Mouse (Mus musculus): Measurements from ENCODE around the gene Upk3bl. TPM values are rescaled to one million over a fixed set of nuclear protein-coding genes. Genes with fewer than 3 reads are reported as not detected.

Upk3bl gene
- polyA plus RNA-seq (2015; fragmentation: Nextera tagmentation; extraction: Ambion mirVana): not detected in 2 replicates

GRCm38 (mm10) chr5:136054301-136055077, at the start of gene Upk3bl:
Gene Upk3bl, plus strand, starts transcription at chr5:136054492.
- no peak within 1 kb of the TSS for H3K4me2 ChIP-seq (replicated peaks)
- no peak for ATAC-seq
- no peaks in the 10 kb centered on the region; the same call in 1 of the 2 replicates for H3K27me3 ChIP-seq
- WGBS: 92% methylated on average over 11 of the region's 11 CpGs
- H3K9ac ChIP-seq (replicated peaks): no peak within 1 kb of the TSS
- no peak within 1 kb of the TSS for H3K27ac ChIP-seq
- H3K4me1 ChIP-seq (replicated peaks): peaks cover 11% of the 10 kb centered on the region
- no peaks in the 10 kb centered on the region for H3K9me3 ChIP-seq
- H3K4me3 ChIP-seq (replicated peaks): no peak within 1 kb of the TSS
- no peaks in the 10 kb centered on the region for H3K36me3 ChIP-seq

- H3K4me1 ChIP-seq (replicated peaks): 0 out of 2 replicates have a peak, but pooled peaks cover 9% of the 10 kb centered on the region
- ATAC-seq: no peak
- H3K27me3 ChIP-seq: no peaks in the 10 kb centered on the region
- H3K4me2 ChIP-seq (replicated peaks): no peak overlapping the region
- H3K4me3 ChIP-seq (replicated peaks): no peak overlapping the region
- H3K9me3 ChIP-seq: no peaks in the 10 kb centered on the region
- no peak overlapping the region for H3K27ac ChIP-seq
- H3K36me3 ChIP-seq: peaks cover 21% of the 10 kb centered on the region
- H3K9ac ChIP-seq (replicated peaks): no peak overlapping the region
- WGBS: 84% methylated on average over 4 of the region's 4 CpGs
Measured at GRCm38 (mm10) chr5:136004537-136004936, 49.8 kb upstream of the Upk3bl start.

- Histone ChIP-seq H3K4me1 (replicated peaks) (0 out of 2 replicates have a peak, but pooled peaks cover 3% of the 10 kb centered on the region), H3K4me3 (replicated peaks) (no peak overlapping the region), H3K9me3 (no peaks in the 10 kb centered on the region), H3K27ac (no peak overlapping the region), H3K27me3 (no peaks in the 10 kb centered on the region), H3K4me2 (replicated peaks) (no peak overlapping the region), H3K36me3 (peaks cover 33% of the 10 kb centered on the region), H3K9ac (replicated peaks) (no peak overlapping the region)
- 85% methylated on average over 7 of the region's 7 CpGs for WGBS
- ATAC-seq: no peak
Measured at GRCm38 (mm10) chr5:136007745-136008144, 46.5 kb upstream of the Upk3bl start.

GRCm38 (mm10) chr5:136014877-136015276, 39.4 kb upstream of the Upk3bl start:
- Histone ChIP-seq H3K4me2 (replicated peaks) (no peak overlapping the region), H3K27ac (no peak overlapping the region), H3K9me3 (no peaks in the 10 kb centered on the region), H3K27me3 (no peaks in the 10 kb centered on the region), H3K4me3 (replicated peaks) (no peak overlapping the region), H3K36me3 (peaks cover 55% of the 10 kb centered on the region), H3K9ac (replicated peaks) (no peak overlapping the region), H3K4me1 (replicated peaks) (peaks cover 8% of the 10 kb centered on the region)
- WGBS: 83% methylated on average over 10 of the region's 10 CpGs
- ATAC-seq: no peak

- Histone ChIP-seq H3K36me3 (peaks cover 54% of the 10 kb centered on the region), H3K9ac (replicated peaks) (no peak overlapping the region; the same call in 1 of the 2 replicates), H3K4me1 (replicated peaks) (peaks cover 8% of the 10 kb centered on the region), H3K9me3 (no peaks in the 10 kb centered on the region), H3K27me3 (no peaks in the 10 kb centered on the region), H3K27ac (no peak overlapping the region; the same call in 1 of the 2 replicates), H3K4me3 (replicated peaks) (no peak overlapping the region), H3K4me2 (replicated peaks) (no peak overlapping the region)
- 77% methylated on average over 10 of the region's 10 CpGs for WGBS
- no peak for ATAC-seq
Measured at GRCm38 (mm10) chr5:136015586-136015985, 38.7 kb upstream of the Upk3bl start.

GRCm38 (mm10) chr5:136016014-136016876, 38.0 kb upstream of the Upk3bl start:
- H3K36me3 ChIP-seq: peaks cover 51% of the 10 kb centered on the region
- no peaks in the 10 kb centered on the region for H3K27me3 ChIP-seq
- H3K9ac ChIP-seq (replicated peaks): peak overlapping the region; percentile 32; the same call in 1 of the 2 replicates
- H3K4me3 ChIP-seq (replicated peaks): no peak overlapping the region
- no peaks in the 10 kb centered on the region for H3K9me3 ChIP-seq
- H3K4me2 ChIP-seq (replicated peaks): no peak overlapping the region
- WGBS: 76% methylated on average over 10 of the region's 10 CpGs
- peaks cover 8% of the 10 kb centered on the region for H3K4me1 ChIP-seq (replicated peaks)
- ATAC-seq: 0 out of 2 replicates have a peak, but pooled peaks have one; percentile 17
- H3K27ac ChIP-seq: peak overlapping the region; percentile 51; the same call in 1 of the 2 replicates

GRCm38 (mm10) chr5:136017262-136017661, 37.0 kb upstream of the Upk3bl start:
- Histone ChIP-seq H3K27ac (no peak overlapping the region), H3K27me3 (no peaks in the 10 kb centered on the region), H3K4me1 (replicated peaks) (peaks cover 8% of the 10 kb centered on the region), H3K9ac (replicated peaks) (no peak overlapping the region), H3K4me2 (replicated peaks) (no peak overlapping the region), H3K4me3 (replicated peaks) (no peak overlapping the region), H3K9me3 (no peaks in the 10 kb centered on the region), H3K36me3 (peaks cover 49% of the 10 kb centered on the region)
- ATAC-seq: no peak
- 86% methylated on average over 6 of the region's 6 CpGs for WGBS

- H3K9me3 ChIP-seq: no peaks in the 10 kb centered on the region
- H3K4me2 ChIP-seq (replicated peaks): no peak overlapping the region
- H3K27me3 ChIP-seq: no peaks in the 10 kb centered on the region
- H3K36me3 ChIP-seq: peaks cover 38% of the 10 kb centered on the region
- WGBS: 84% methylated on average over 2 of the region's 2 CpGs
- peaks cover 8% of the 10 kb centered on the region for H3K4me1 ChIP-seq (replicated peaks)
- no peak overlapping the region; the same call in 1 of the 2 replicates for H3K27ac ChIP-seq
- no peak overlapping the region for H3K9ac ChIP-seq (replicated peaks)
- no peak overlapping the region for H3K4me3 ChIP-seq (replicated peaks)
- ATAC-seq: no peak
Measured at GRCm38 (mm10) chr5:136018726-136019125, 35.6 kb upstream of the Upk3bl start.

GRCm38 (mm10) chr5:136019907-136020306, 34.4 kb upstream of the Upk3bl start:
- no peak for ATAC-seq
- Histone ChIP-seq H3K9me3 (no peaks in the 10 kb centered on the region), H3K36me3 (peaks cover 38% of the 10 kb centered on the region), H3K4me1 (replicated peaks) (peaks cover 8% of the 10 kb centered on the region), H3K27ac (no peak overlapping the region), H3K27me3 (no peaks in the 10 kb centered on the region), H3K4me3 (replicated peaks) (no peak overlapping the region), H3K4me2 (replicated peaks) (no peak overlapping the region), H3K9ac (replicated peaks) (no peak overlapping the region)
- 39% methylated on average over 1 of the region's 1 CpGs for WGBS

- 87% methylated on average over 3 of the region's 3 CpGs for WGBS
- H3K9me3 ChIP-seq: no peaks in the 10 kb centered on the region
- H3K36me3 ChIP-seq: peaks cover 74% of the 10 kb centered on the region
- H3K4me1 ChIP-seq (replicated peaks): no peaks in the 10 kb centered on the region
- no peak for ATAC-seq
- no peak overlapping the region for H3K9ac ChIP-seq (replicated peaks)
- no peak overlapping the region for H3K27ac ChIP-seq
- no peak overlapping the region for H3K4me3 ChIP-seq (replicated peaks)
- no peak overlapping the region for H3K4me2 ChIP-seq (replicated peaks)
- no peaks in the 10 kb centered on the region for H3K27me3 ChIP-seq
Measured at GRCm38 (mm10) chr5:136025712-136026111, 28.6 kb upstream of the Upk3bl start.

- WGBS: 76% methylated on average over 9 of the region's 9 CpGs
- ATAC-seq: no peak
Measured at GRCm38 (mm10) chr5:136026859-136027258, 27.4 kb upstream of the Upk3bl start.

More at GRCm38 (mm10) chr5:136026859-136027258, 27.4 kb upstream of the Upk3bl start:
- peaks cover 78% of the 10 kb centered on the region for H3K36me3 ChIP-seq
- no peak overlapping the region for H3K9ac ChIP-seq (replicated peaks)
- no peak overlapping the region for H3K4me3 ChIP-seq (replicated peaks)
- no peak overlapping the region for H3K27ac ChIP-seq
- no peaks in the 10 kb centered on the region for H3K4me1 ChIP-seq (replicated peaks)
- no peak overlapping the region for H3K4me2 ChIP-seq (replicated peaks)
- H3K9me3 ChIP-seq: no peaks in the 10 kb centered on the region
- no peaks in the 10 kb centered on the region for H3K27me3 ChIP-seq
